Mouse (Mus musculus): Measurements from ENCODE around the gene Trim17. TPM values are rescaled to one million over a fixed set of nuclear protein-coding genes. Genes with fewer than 3 reads are reported as not detected.

Gene Trim17
- polyA plus RNA-seq, 1 experiment, result 0.22 TPM

GRCm38 (mm10) chr11:58989166-58989565, 34.7 kb downstream of the Trim17 start:
- Histone ChIP-seq H3ac (ENCODE audit: control insufficient read depth, insufficient read length, low read depth) (no peak overlapping the region), H3K79me2 (ENCODE audit: control insufficient read depth, insufficient read depth) (no peaks in the 10 kb centered on the region), H3K36me3 (ENCODE audit: control insufficient read depth, insufficient read depth) (peaks cover 44% of the 10 kb centered on the region), H3K27me3 (ENCODE audit: control insufficient read depth, insufficient read depth, insufficient read length) (peaks cover under 1% of the 10 kb centered on the region), H3K4me3 (ENCODE audit: insufficient read depth, poor library complexity, severe bottlenecking) (no peak overlapping the region), H3K79me3 (ENCODE audit: low read depth) (no peaks in the 10 kb centered on the region)
- no peak for TF ChIP-seq USF1 (IDR thresholded peaks at IDR 0.05; ENCODE audit: low read depth)
- TF ChIP-seq CTCF (IDR thresholded peaks at IDR 0.05; ENCODE audit: control insufficient read depth, insufficient read depth, insufficient read length), result no peak
- no peak for TF ChIP-seq FOSL1 (IDR thresholded peaks at IDR 0.05; ENCODE audit: insufficient read depth, low read length, poor library complexity, severe bottlenecking)
- no peak for TF ChIP-seq CEBPB (IDR thresholded peaks at IDR 0.05; ENCODE audit: low read depth)
- no peak for TF ChIP-seq MAX (IDR thresholded peaks at IDR 0.05)
- TF ChIP-seq MYOG (IDR thresholded peaks at IDR 0.05; ENCODE audit: control insufficient read depth, extremely low read depth, insufficient read length), result no peak
- no peak for TF ChIP-seq MYOD1 (IDR thresholded peaks at IDR 0.05; ENCODE audit: control insufficient read depth, insufficient read length, low read depth)

DNA sequence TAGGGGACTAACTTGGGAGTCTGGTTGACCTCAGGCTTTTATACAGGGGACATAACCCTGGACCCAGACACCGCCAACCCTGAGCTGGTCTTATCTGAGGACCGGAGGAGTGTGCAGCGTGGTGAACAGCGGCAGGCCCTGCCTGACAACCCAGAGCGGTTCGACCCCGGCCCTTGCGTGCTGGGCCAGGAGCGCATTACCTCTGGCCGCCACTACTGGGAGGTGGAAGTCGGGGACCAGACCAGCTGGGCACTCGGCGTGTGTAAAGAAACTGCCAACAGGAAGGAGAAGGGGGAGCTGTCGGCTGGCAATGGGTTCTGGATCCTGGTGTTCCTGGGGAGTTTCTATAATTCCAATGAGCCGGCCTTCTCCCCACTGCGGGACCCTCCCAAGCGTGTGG, 35.7 kb downstream of the Trim17 start:
- Histone ChIP-seq H3K79me2 (ENCODE audit: control insufficient read depth, insufficient read depth) (no peaks in the 10 kb centered on the region), H3K27me3 (ENCODE audit: control insufficient read depth, insufficient read depth, insufficient read length) (peaks cover 11% of the 10 kb centered on the region), H3K36me3 (ENCODE audit: control insufficient read depth, insufficient read depth) (peaks cover 39% of the 10 kb centered on the region), H3K79me3 (ENCODE audit: low read depth) (no peaks in the 10 kb centered on the region), H3K4me3 (ENCODE audit: insufficient read depth, poor library complexity, severe bottlenecking) (no peak overlapping the region), H3ac (ENCODE audit: control insufficient read depth, insufficient read length, low read depth) (no peak overlapping the region)
- no peak for TF ChIP-seq CTCF (IDR thresholded peaks at IDR 0.05; ENCODE audit: control insufficient read depth, insufficient read depth, insufficient read length)
- TF ChIP-seq MAX (IDR thresholded peaks at IDR 0.05), result no peak
- TF ChIP-seq MYOD1 (IDR thresholded peaks at IDR 0.05; ENCODE audit: control insufficient read depth, insufficient read length, low read depth), result no peak
- no peak for TF ChIP-seq CEBPB (IDR thresholded peaks at IDR 0.05; ENCODE audit: low read depth)
- no peak for TF ChIP-seq USF1 (IDR thresholded peaks at IDR 0.05; ENCODE audit: low read depth)
- no peak for TF ChIP-seq FOSL1 (IDR thresholded peaks at IDR 0.05; ENCODE audit: insufficient read depth, low read length, poor library complexity, severe bottlenecking)
- TF ChIP-seq MYOG (IDR thresholded peaks at IDR 0.05; ENCODE audit: control insufficient read depth, extremely low read depth, insufficient read length), result no peak

DNA sequence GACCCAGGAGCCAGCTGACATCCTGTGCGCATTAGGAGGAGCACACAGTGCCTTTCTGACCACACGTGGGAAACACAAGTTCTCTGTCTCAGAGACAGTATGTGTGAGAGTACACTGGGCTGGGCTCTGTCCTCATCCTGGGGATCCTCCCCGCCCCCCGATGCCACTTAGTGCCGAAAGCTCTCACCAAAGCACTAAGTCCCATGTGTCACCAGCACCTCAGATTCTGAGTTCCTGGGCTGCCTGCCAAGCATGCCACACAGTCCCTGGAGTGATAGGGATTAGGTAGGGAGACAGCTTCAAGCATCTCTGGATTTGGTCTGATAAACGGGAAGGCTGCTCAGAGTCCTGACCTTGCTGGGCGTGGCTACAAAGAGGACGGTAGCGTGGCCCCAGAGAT, 36.3 kb downstream of the Trim17 start:
- Histone ChIP-seq H3K79me2 (ENCODE audit: control insufficient read depth, insufficient read depth) (no peaks in the 10 kb centered on the region), H3ac (ENCODE audit: control insufficient read depth, insufficient read length, low read depth) (no peak overlapping the region), H3K79me3 (ENCODE audit: low read depth) (no peaks in the 10 kb centered on the region), H3K36me3 (ENCODE audit: control insufficient read depth, insufficient read depth) (peaks cover 34% of the 10 kb centered on the region), H3K4me3 (ENCODE audit: insufficient read depth, poor library complexity, severe bottlenecking) (no peak overlapping the region), H3K27me3 (ENCODE audit: control insufficient read depth, insufficient read depth, insufficient read length) (peaks cover 17% of the 10 kb centered on the region)
- TF ChIP-seq USF1 (IDR thresholded peaks at IDR 0.05; ENCODE audit: low read depth) (no peak), FOSL1 (IDR thresholded peaks at IDR 0.05; ENCODE audit: insufficient read depth, low read length, poor library complexity, severe bottlenecking) (no peak), MYOD1 (IDR thresholded peaks at IDR 0.05; ENCODE audit: control insufficient read depth, insufficient read length, low read depth) (no peak), CTCF (IDR thresholded peaks at IDR 0.05; ENCODE audit: control insufficient read depth, insufficient read depth, insufficient read length) (no peak), MYOG (IDR thresholded peaks at IDR 0.05; ENCODE audit: control insufficient read depth, extremely low read depth, insufficient read length) (no peak), MAX (IDR thresholded peaks at IDR 0.05) (no peak), CEBPB (IDR thresholded peaks at IDR 0.05; ENCODE audit: low read depth) (no peak)

DNA sequence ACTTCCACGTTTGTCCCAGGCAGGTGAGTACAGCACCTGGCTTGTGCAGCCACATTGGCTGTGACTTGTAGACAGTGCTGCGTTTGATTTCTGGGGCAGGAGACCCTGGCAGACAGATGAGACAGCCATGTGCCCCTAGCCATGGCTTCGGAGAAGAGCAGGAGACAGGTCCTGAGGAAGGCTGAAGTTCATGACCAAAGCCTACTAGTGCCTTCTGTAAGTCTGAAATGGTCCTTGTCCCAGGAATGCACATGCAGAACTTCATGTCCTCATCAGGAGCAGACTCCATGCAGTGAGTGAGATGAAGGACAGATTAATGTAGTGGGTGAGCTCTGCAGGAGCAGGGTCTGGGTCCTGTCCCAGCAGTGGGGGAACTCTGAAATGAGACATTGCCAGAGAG, 37.4 kb downstream of the Trim17 start:
- Histone ChIP-seq H3ac (ENCODE audit: control insufficient read depth, insufficient read length, low read depth) (no peak overlapping the region), H3K79me3 (ENCODE audit: low read depth) (no peaks in the 10 kb centered on the region), H3K27me3 (ENCODE audit: control insufficient read depth, insufficient read depth, insufficient read length) (peaks cover 23% of the 10 kb centered on the region), H3K36me3 (ENCODE audit: control insufficient read depth, insufficient read depth) (peaks cover 23% of the 10 kb centered on the region), H3K4me3 (ENCODE audit: insufficient read depth, poor library complexity, severe bottlenecking) (no peak overlapping the region), H3K79me2 (ENCODE audit: control insufficient read depth, insufficient read depth) (no peaks in the 10 kb centered on the region)
- TF ChIP-seq MYOD1 (IDR thresholded peaks at IDR 0.05; ENCODE audit: control insufficient read depth, insufficient read length, low read depth), result no peak
- no peak for TF ChIP-seq USF1 (IDR thresholded peaks at IDR 0.05; ENCODE audit: low read depth)
- TF ChIP-seq MAX (IDR thresholded peaks at IDR 0.05), result no peak
- no peak for TF ChIP-seq MYOG (IDR thresholded peaks at IDR 0.05; ENCODE audit: control insufficient read depth, extremely low read depth, insufficient read length)
- no peak for TF ChIP-seq CTCF (IDR thresholded peaks at IDR 0.05; ENCODE audit: control insufficient read depth, insufficient read depth, insufficient read length)
- TF ChIP-seq CEBPB (IDR thresholded peaks at IDR 0.05; ENCODE audit: low read depth), result no peak
- TF ChIP-seq FOSL1 (IDR thresholded peaks at IDR 0.05; ENCODE audit: insufficient read depth, low read length, poor library complexity, severe bottlenecking), result no peak

GRCm38 (mm10) chr11:58993091-58993670, 38.7 kb downstream of the Trim17 start:
- Histone ChIP-seq H3K79me3 (ENCODE audit: low read depth) (no peaks in the 10 kb centered on the region), H3K27me3 (ENCODE audit: control insufficient read depth, insufficient read depth, insufficient read length) (peaks cover 35% of the 10 kb centered on the region), H3K79me2 (ENCODE audit: control insufficient read depth, insufficient read depth) (no peaks in the 10 kb centered on the region), H3K4me3 (ENCODE audit: insufficient read depth, poor library complexity, severe bottlenecking) (no peak overlapping the region), H3ac (ENCODE audit: control insufficient read depth, insufficient read length, low read depth) (no peak overlapping the region), H3K36me3 (ENCODE audit: control insufficient read depth, insufficient read depth) (peaks cover 11% of the 10 kb centered on the region)
- TF ChIP-seq CEBPB (IDR thresholded peaks at IDR 0.05; ENCODE audit: low read depth) (no peak), MYOD1 (IDR thresholded peaks at IDR 0.05; ENCODE audit: control insufficient read depth, insufficient read length, low read depth) (no peak), USF1 (IDR thresholded peaks at IDR 0.05; ENCODE audit: low read depth) (no peak), FOSL1 (IDR thresholded peaks at IDR 0.05; ENCODE audit: insufficient read depth, low read length, poor library complexity, severe bottlenecking) (no peak), MYOG (IDR thresholded peaks at IDR 0.05; ENCODE audit: control insufficient read depth, extremely low read depth, insufficient read length) (no peak), MAX (IDR thresholded peaks at IDR 0.05) (no peak), CTCF (IDR thresholded peaks at IDR 0.05; ENCODE audit: control insufficient read depth, insufficient read depth, insufficient read length) (no peak)

Data from C2C12 (cell line).